Mouse (Mus musculus): Measurements from ENCODE around the gene Car4. TPM values are rescaled to one million over a fixed set of nuclear protein-coding genes. Genes with fewer than 3 reads are reported as not detected.

Gene Car4
- polyA plus RNA-seq, 1 experiment from 2014 or later: 0.21 TPM

DNA sequence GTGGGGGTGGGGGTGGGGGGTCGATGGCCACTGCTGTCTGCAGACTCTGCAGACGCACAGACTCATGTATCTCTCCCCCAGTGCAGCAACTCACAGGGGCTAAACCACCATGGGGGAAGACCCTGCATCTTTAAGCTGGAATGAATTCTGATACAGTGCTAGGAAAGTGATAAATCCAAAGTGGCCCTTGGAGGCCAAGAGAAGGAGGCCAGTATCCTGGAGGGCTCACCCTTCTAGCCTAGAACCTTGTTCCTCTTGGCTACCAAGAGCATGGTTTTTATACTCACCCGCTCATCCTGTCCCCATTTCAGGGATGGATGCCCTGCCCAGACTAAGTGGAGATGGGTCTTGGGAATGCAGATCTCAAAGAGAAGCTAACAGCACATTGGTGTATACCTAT is 2.7 kb downstream of the Car4 start:
- 34% methylated on average over 3 of the region's 3 CpGs for whole genome bisulfite sequencing
- no peaks in the 10 kb centered on the region for H3K9me3 ChIP-seq
- peaks cover 41% of the 10 kb centered on the region for H3K27me3 ChIP-seq (replicated peaks)
- H3K4me3 ChIP-seq (replicated peaks): no peak overlapping the region
- no peak overlapping the region for H3K4me2 ChIP-seq (replicated peaks)
- H3K27ac ChIP-seq: no peak overlapping the region
- H3K36me3 ChIP-seq: no peaks in the 10 kb centered on the region
- H3K9ac ChIP-seq: no peak overlapping the region
- peaks cover 20% of the 10 kb centered on the region for H3K4me1 ChIP-seq (replicated peaks)
- no peak for ATAC-seq

DNA sequence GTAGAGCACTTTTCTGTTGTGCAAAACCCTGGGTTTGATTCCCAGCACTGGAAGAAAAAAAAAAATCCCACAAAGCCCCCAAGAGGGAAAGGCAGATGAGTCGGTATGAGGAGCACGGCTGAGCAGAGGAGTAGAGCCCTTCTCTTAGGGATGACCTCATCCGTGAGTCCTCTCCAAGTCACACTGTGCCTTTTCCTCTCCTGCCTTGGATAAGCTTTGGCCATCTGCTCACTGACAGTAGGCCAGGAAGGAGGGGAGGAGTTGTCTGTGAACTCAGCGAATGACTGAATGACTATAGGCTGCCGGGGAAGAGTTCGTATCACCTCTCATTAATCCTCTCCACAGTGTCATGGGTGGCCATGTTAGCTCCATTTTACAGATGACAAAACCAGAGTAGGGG is 3.2 kb downstream of the Car4 start:
- Histone ChIP-seq H3K4me3 (replicated peaks) (no peak overlapping the region), H3K9me3 (no peaks in the 10 kb centered on the region), H3K36me3 (no peaks in the 10 kb centered on the region), H3K4me2 (replicated peaks) (no peak overlapping the region), H3K27me3 (replicated peaks) (peaks cover 40% of the 10 kb centered on the region), H3K9ac (no peak overlapping the region), H3K4me1 (replicated peaks) (peaks cover 20% of the 10 kb centered on the region), H3K27ac (no peak overlapping the region)
- WGBS: 70% methylated on average over 6 of the region's 6 CpGs
- ATAC-seq: no peak

DNA sequence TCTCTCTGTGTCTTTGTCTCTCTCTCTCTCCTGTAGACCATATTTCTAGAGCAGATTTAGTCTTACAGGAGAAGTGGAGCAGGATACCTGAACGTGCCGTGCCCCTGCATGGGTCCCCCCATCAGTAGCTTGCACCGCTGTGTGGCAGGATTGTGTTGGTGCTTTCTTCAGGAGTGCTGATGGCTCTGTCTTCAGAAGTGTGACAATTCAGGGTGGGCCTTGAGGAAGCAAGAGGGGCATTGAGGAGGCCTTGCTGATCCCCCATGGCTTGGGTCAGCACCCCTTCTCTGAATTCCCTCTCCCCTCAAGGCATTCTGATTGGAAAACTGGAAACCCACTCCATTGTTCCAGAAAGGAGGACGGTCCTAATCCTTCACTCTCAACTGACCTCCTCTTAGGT is 4.0 kb downstream of the Car4 start:
- Histone ChIP-seq H3K4me1 (replicated peaks) (peaks cover 20% of the 10 kb centered on the region), H3K9me3 (no peaks in the 10 kb centered on the region), H3K36me3 (no peaks in the 10 kb centered on the region), H3K27ac (no peak overlapping the region), H3K9ac (no peak overlapping the region), H3K27me3 (replicated peaks) (peaks cover 32% of the 10 kb centered on the region), H3K4me2 (replicated peaks) (no peak overlapping the region), H3K4me3 (replicated peaks) (no peak overlapping the region)
- WGBS: 91% methylated on average over 4 of the region's 4 CpGs
- no peak for ATAC-seq

DNA sequence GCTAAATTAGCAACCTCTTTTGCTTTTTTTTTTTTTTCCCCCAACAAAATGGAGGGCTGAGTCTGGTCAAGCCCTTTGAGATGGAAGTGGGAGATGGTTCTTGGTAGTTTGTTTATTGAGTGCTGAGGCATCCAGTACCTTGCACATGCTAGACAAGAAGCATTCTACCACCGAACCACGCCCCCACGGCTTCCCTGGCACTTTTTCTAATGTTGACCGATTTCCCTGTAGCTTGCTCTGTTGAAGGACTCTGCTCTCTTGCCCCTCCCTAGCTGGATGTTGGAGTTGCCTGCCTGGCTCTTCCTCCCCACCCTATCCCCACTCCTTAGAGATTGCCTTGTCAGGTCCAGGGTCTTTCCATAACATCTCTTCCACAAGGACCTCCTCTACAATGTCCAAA is 5.0 kb downstream of the Car4 start:
- Histone ChIP-seq H3K4me1 (replicated peaks) (peaks cover 16% of the 10 kb centered on the region), H3K36me3 (no peaks in the 10 kb centered on the region), H3K9me3 (no peaks in the 10 kb centered on the region), H3K27me3 (replicated peaks) (peaks cover 23% of the 10 kb centered on the region), H3K4me2 (replicated peaks) (no peak overlapping the region), H3K4me3 (replicated peaks) (no peak overlapping the region), H3K27ac (no peak overlapping the region), H3K9ac (no peak overlapping the region)
- ATAC-seq: no peak
- WGBS: 74% methylated on average over 4 of the region's 4 CpGs

DNA sequence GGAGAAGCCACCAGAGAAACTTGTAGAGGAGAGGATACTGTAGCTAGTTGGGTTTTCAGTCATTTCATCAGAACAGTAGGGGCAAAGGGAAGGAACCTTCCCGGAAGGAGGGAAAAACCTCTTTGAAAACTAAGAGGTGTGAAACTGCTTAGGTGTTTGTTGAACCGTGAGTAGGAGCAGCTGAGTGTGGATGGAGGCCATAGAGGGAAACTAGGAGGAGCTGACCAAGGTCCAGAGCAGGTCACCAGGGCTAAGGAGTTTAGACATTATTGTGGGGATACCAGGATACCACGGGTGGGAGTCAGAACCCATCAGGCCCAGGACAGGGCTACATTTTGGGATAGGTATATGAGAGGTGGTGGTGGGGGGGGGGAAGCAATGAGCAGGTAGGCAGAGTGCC is 6.0 kb downstream of the Car4 start:
- Histone ChIP-seq H3K9ac (no peak overlapping the region), H3K36me3 (no peaks in the 10 kb centered on the region), H3K4me3 (replicated peaks) (no peak overlapping the region), H3K9me3 (no peaks in the 10 kb centered on the region), H3K4me2 (replicated peaks) (no peak overlapping the region), H3K27me3 (replicated peaks) (peaks cover 13% of the 10 kb centered on the region), H3K4me1 (replicated peaks) (peaks cover 9% of the 10 kb centered on the region), H3K27ac (no peak overlapping the region)
- 73% methylated on average over 3 of the region's 3 CpGs for WGBS
- ATAC-seq: no peak

DNA sequence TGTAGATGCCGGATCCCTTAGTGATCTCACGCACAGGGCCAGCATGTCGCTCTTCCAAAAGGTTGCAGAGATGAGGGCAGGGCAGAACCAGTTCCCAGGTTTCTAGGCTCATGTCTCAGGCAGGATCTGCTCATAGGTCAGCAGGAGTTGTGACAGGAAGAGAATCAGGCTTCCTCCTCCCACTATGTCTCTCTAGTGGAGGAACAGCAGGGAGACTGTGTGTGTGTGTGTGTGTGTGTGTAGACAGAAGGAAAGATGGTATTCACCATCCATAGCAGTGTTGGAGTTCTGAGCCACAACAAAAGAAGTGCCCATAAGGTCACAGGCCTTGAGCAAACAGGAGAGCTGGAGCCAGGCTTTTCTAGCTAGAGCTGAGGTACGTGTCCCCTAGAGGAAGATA is 9.1 kb downstream of the Car4 start:
- Histone ChIP-seq H3K36me3 (no peaks in the 10 kb centered on the region), H3K9ac (no peak overlapping the region), H3K27me3 (replicated peaks) (no peaks in the 10 kb centered on the region), H3K27ac (no peak overlapping the region), H3K4me1 (replicated peaks) (0 out of 2 replicates have a peak, but pooled peaks cover 2% of the 10 kb centered on the region), H3K4me2 (replicated peaks) (no peak overlapping the region), H3K4me3 (replicated peaks) (no peak overlapping the region), H3K9me3 (no peaks in the 10 kb centered on the region)
- no peak for ATAC-seq
- WGBS: 69% methylated on average over 4 of the region's 4 CpGs

DNA sequence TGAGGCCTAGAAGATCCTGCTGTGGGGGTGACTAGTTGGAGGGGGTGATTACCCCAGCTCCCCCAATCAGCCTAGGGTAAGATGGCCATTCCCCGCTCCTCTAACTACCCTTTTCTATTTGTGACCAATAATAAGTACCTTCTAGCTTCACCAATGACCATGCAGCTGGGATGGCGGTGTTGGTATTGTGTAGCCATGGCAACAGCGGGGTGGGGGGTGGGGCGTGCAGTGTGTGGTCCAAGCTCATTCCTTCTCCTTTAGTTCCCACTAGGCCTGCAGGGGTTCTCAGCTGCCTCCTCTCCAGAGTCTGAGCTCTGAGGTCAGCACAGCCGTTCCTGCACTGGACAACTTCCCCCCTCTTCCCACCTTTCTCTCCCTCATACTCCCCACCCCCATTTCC is 9.5 kb downstream of the Car4 start:
- Histone ChIP-seq H3K27ac (no peak overlapping the region), H3K4me3 (replicated peaks) (no peak overlapping the region)

DNA sequence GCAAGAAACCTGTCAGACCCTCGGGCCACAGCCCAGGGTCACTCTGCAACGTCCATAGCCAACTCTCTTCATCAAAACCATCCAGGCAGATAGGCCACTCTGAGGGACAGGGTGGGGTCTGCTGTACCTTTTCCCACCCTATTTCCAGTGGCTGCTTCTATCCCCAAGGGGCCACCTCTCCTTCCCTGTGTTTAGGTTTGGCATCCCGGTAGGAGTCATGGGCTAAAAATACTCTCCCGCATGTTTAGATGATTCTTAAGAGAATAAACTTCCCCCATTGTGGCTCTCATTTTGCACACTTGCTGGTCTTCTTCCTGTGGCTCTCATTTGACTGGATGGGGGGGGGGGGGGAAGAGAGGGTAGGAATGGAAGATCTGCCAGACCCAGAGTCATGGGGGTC is 10.7 kb downstream of the Car4 start:
- no peak overlapping the region for H3K9ac ChIP-seq
- H3K27me3 ChIP-seq (replicated peaks): no peaks in the 10 kb centered on the region
- no peaks in the 10 kb centered on the region for H3K9me3 ChIP-seq
- WGBS: 74% methylated on average over 4 of the region's 4 CpGs
- H3K4me2 ChIP-seq (replicated peaks): no peak overlapping the region
- ATAC-seq: no peak
- no peak overlapping the region for H3K4me3 ChIP-seq (replicated peaks)
- 0 out of 2 replicates have a peak, but pooled peaks cover 5% of the 10 kb centered on the region for H3K4me1 ChIP-seq (replicated peaks)
- H3K27ac ChIP-seq: no peak overlapping the region
- H3K36me3 ChIP-seq: no peaks in the 10 kb centered on the region

More for the DNA sequence above, 9.5 kb downstream of the Car4 start:
- 0 out of 2 replicates have a peak, but pooled peaks cover 5% of the 10 kb centered on the region for H3K4me1 ChIP-seq (replicated peaks)
- H3K27me3 ChIP-seq (replicated peaks): no peaks in the 10 kb centered on the region
- WGBS: 37% methylated on average over 5 of the region's 5 CpGs
- no peaks in the 10 kb centered on the region for H3K9me3 ChIP-seq
- ATAC-seq: no peak
- no peaks in the 10 kb centered on the region for H3K36me3 ChIP-seq
- H3K9ac ChIP-seq: no peak overlapping the region
- H3K4me2 ChIP-seq (replicated peaks): no peak overlapping the region

DNA sequence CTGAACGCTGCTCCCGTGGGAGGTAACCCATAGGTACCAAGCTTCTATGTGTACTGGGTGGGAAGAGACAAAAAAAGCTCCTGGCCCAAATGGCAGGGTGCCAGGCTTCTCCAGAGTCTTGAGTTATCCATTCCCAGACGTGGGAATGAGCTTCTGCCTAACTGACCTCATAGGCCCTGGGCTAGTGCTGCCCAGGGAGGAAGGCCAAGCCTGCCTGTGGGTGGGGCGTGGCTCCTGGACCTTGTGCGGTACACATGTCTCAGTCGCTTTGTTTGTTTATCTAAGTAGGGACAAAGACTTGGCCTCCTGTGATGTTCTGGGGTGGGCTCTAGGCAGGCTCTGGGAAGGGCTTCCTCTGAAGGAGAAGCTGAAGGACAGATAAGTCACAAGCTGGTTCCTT is 11.2 kb downstream of the Car4 start:
- no peak overlapping the region for H3K27ac ChIP-seq
- no peak overlapping the region for H3K9ac ChIP-seq
- no peaks in the 10 kb centered on the region for H3K9me3 ChIP-seq
- peak; percentile 53; the same call in 1 of the 2 replicates for ATAC-seq
- 36% methylated on average over 6 of the region's 6 CpGs for WGBS
- H3K27me3 ChIP-seq (replicated peaks): no peaks in the 10 kb centered on the region
- H3K4me3 ChIP-seq (replicated peaks): no peak overlapping the region
- 0 out of 2 replicates have a peak, but pooled peaks cover 5% of the 10 kb centered on the region for H3K4me1 ChIP-seq (replicated peaks)
- H3K4me2 ChIP-seq (replicated peaks): no peak overlapping the region
- H3K36me3 ChIP-seq: no peaks in the 10 kb centered on the region

DNA sequence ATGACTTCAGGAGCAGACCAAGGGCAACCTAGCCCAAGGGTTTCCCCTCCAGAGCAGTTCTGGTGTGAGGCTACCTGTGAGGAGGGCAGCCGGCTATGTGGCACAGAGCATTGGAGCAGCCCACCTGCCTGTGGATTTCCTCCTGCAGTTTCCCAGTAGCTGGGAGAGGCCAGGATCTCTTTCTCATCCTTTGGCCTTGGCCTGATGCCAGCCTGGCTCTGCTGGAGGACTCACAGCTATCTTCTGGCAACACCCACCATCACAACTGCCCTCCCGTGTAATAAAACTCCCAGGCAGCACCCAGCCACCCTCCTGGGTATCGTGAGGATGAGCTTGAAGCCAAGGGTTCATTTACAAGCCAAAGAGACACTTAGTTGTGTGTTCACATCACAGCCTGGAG is 14.5 kb downstream of the Car4 start:
- no peak overlapping the region for H3K4me2 ChIP-seq (replicated peaks)

DNA sequence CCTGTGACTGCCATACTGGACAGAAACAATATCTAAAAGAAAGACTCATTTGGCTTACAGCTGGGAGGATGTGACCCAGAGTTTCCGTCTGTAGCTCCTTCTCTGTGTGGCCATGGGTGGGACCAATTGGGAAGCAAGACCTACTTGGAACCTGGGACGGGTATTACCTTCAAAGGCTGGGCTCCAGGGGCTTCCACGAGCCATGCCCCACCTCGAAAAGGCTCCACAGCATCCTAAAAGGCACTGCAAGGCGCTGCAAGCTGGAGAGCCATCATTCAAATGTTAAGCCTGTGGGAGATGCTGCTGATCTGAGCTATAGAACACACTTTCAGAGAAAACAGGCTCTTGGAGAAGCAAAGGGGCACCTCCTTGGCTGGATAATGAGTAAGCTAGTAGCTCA is 16.1 kb downstream of the Car4 start:
- H3K4me2 ChIP-seq (replicated peaks): no peak overlapping the region
- H3K27me3 ChIP-seq (replicated peaks): no peaks in the 10 kb centered on the region
- no peaks in the 10 kb centered on the region for H3K36me3 ChIP-seq
- 56% methylated on average over 5 of the region's 5 CpGs for WGBS
- no peak overlapping the region for H3K9ac ChIP-seq
- no peak overlapping the region for H3K27ac ChIP-seq
- no peak for ATAC-seq
- H3K4me1 ChIP-seq (replicated peaks): 0 out of 2 replicates have a peak, but pooled peaks cover 4% of the 10 kb centered on the region
- H3K9me3 ChIP-seq: no peaks in the 10 kb centered on the region
- no peak overlapping the region for H3K4me3 ChIP-seq (replicated peaks)

More for the DNA sequence above, 14.5 kb downstream of the Car4 start:
- peak; percentile 43; the same call in 1 of the 2 replicates for ATAC-seq
- Histone ChIP-seq H3K36me3 (no peaks in the 10 kb centered on the region), H3K9ac (no peak overlapping the region), H3K4me1 (replicated peaks) (0 out of 2 replicates have a peak, but pooled peaks cover 5% of the 10 kb centered on the region), H3K27me3 (replicated peaks) (no peaks in the 10 kb centered on the region), H3K4me3 (replicated peaks) (no peak overlapping the region), H3K27ac (no peak overlapping the region), H3K9me3 (no peaks in the 10 kb centered on the region)
- WGBS: 37% methylated on average over 3 of the region's 3 CpGs

DNA sequence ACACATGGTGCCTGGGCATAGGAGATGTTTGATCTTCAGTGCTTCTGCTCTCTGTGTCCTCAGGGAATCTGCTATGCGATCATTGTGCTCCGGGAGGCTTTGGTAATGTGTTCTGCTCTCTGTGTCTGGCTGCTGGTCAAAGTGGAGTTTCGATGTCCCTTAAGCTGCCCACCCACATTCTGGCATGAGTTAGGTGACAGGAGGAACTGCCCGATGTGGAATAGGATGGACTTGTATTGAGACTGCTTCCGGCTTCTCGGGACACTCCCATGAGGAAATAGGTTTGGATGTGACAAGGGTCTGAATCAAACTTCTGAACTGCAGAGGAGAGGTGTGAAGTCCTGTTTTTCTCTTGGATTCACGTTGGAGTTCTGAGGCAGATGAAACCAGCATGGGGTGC is 17.0 kb downstream of the Car4 start:
- ATAC-seq: no peak
- WGBS: 48% methylated on average over 7 of the region's 7 CpGs
- Histone ChIP-seq H3K4me3 (replicated peaks) (no peak overlapping the region), H3K27ac (no peak overlapping the region), H3K9me3 (no peaks in the 10 kb centered on the region), H3K36me3 (no peaks in the 10 kb centered on the region), H3K27me3 (replicated peaks) (no peaks in the 10 kb centered on the region), H3K4me2 (replicated peaks) (no peak overlapping the region), H3K4me1 (replicated peaks) (0 out of 2 replicates have a peak, but pooled peaks cover 3% of the 10 kb centered on the region), H3K9ac (no peak overlapping the region)

DNA sequence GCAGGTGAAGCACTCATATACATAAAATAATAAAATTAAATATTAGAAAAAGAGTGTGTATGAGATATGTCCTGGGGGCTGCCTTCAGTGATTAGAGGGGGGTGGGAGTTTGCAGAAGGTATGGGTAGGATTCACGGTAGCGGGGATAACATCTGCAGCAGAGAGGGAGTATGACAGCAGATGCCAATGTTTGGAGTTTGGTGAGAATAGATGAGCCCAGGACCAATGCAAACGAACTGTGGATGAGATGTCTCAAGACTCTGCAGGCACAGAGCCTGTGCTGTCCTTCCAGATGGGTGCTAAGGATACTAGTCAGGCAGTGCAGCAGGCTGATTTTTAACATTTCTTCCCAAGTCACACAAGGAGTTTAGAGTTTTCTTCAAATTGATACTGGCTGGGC is 19.1 kb downstream of the Car4 start:
- Histone ChIP-seq H3K4me2 (replicated peaks) (no peak overlapping the region), H3K4me1 (replicated peaks) (0 out of 2 replicates have a peak, but pooled peaks cover 3% of the 10 kb centered on the region), H3K36me3 (no peaks in the 10 kb centered on the region), H3K9me3 (no peaks in the 10 kb centered on the region), H3K4me3 (replicated peaks) (no peak overlapping the region), H3K27me3 (replicated peaks) (no peaks in the 10 kb centered on the region), H3K9ac (no peak overlapping the region), H3K27ac (no peak overlapping the region)
- ATAC-seq: no peak
- 76% methylated on average over 3 of the region's 3 CpGs for WGBS
